Mouse (Mus musculus) hindbrain, embryonic 14.5 days (tissue): ENCODE measurements around the gene Scp2d1. TPM values are rescaled to one million over a fixed set of nuclear protein-coding genes. Genes with fewer than 3 reads are reported as not detected.
"Not testable (repeated sequence)": the region's sequence is repeated elsewhere in the genome, so short reads cannot be mapped to it uniquely, and the experiment has no call there.

ENCODE experiments used
- ATAC-seq: fragments of 200-750 bp; cut with Nextera tagmentation; 2 replicates; pipeline ENCODE4 v1.8.0; 2017; ENCODE audit warnings: moderate number of reproducible peaks, mild to moderate bottlenecking, moderate TSS enrichment, moderate library complexity; ENCODE audit not compliant: low FRiP score
- DNase-seq: peaks from one replicate; pipeline ENCODE4 v3.0.0-alpha.2; 2015; ENCODE audit warnings: low spot score
- H3K27ac ChIP-seq: fragments of 300-500 bp; sonication (generic); 2 replicates; pipeline ENCODE4 v1.5.1; 2014; ENCODE audit warnings: mild to moderate bottlenecking, moderate library complexity
- H3K27me3 ChIP-seq: fragments of 300-500 bp; sonication (generic); 2 replicates; pipeline ENCODE4 v1.6.1; 2014; ENCODE audit warnings: mild to moderate bottlenecking, low read length, mixed read lengths; ENCODE audit not compliant: control insufficient read depth, insufficient read depth
- H3K36me3 ChIP-seq: fragments of 300-500 bp; sonication (generic); replicated peaks from 2 replicates; pipeline ENCODE4 v1.6.1; 2014; ENCODE audit not compliant: control insufficient read depth, insufficient read depth
- H3K4me1 ChIP-seq: fragments of 300-500 bp; sonication (generic); replicated peaks from 2 replicates; pipeline ENCODE4 v1.6.1; 2014; ENCODE audit warnings: antibody characterized with exemption, low read length, mixed read lengths; ENCODE audit not compliant: control insufficient read depth, insufficient read depth
- H3K4me2 ChIP-seq: fragments of 300-500 bp; sonication (generic); replicated peaks from 2 replicates; pipeline ENCODE4 v1.6.1; 2014; ENCODE audit warnings: mild to moderate bottlenecking, moderate library complexity
- H3K4me3 ChIP-seq: fragments of 300-500 bp; sonication (generic); replicated peaks from 2 replicates; pipeline ENCODE4 v1.5.1; 2014; ENCODE audit warnings: mild to moderate bottlenecking, low read length
- H3K9ac ChIP-seq: fragments of 300-500 bp; sonication (generic); 2 replicates; pipeline ENCODE4 v1.6.1; 2014
- H3K9me3 ChIP-seq: fragments of 300-500 bp; sonication (generic); 2 replicates; pipeline ENCODE4 v1.6.1; 2016; ENCODE audit warnings: low read length; ENCODE audit not compliant: control insufficient read depth
- WGBS: fragments of 180-500 bp; shearing (Covaris S2); extraction: QIAGEN DNeasy Blood & Tissue Kit; methylation state at CpG from one replicate; pipeline ENCODE4 v1.1.7; 2014; 5-methylcytosine and 5-hydroxymethylcytosine counted together
- polyA plus RNA-seq: library from polyadenylated mRNA; unstranded; fragments of >200 nt; fragmentation: Nextera tagmentation; extraction: Ambion mirVana; gene quantifications from 2 replicates; pipeline ENCODE4 v1.2.1, GENCODE M21; 2014

Gene Scp2d1
- polyA plus RNA-seq: not detected in 2 replicates

DNA sequence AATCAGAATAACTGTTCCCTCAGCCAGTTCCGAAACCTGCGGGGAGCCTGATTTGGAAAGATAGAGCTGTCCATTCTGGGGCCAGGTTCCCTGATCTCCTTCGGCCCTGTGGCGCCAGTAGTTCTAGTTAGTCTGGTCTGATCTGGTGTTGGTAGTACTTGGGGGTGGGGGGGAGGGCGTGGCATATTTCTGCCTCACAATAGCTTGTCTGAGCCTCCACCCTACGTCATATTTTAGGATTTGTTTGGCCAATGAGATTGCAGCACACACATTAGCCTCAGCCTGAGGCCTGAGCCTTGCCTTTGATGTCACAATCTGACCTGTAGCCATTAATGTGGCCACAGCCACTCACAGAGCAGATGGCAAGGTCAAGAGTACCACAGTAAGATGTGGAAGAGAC is at the start of gene Scp2d1:
TSS of gene Scp2d1 (plus strand) at position 301 of the 400 bp plus-strand sequence.
- ATAC-seq, H3K9me3 ChIP-seq: not testable (repeated sequence)
- 89% methylated on average over 6 of the region's 6 CpGs for WGBS

DNA sequence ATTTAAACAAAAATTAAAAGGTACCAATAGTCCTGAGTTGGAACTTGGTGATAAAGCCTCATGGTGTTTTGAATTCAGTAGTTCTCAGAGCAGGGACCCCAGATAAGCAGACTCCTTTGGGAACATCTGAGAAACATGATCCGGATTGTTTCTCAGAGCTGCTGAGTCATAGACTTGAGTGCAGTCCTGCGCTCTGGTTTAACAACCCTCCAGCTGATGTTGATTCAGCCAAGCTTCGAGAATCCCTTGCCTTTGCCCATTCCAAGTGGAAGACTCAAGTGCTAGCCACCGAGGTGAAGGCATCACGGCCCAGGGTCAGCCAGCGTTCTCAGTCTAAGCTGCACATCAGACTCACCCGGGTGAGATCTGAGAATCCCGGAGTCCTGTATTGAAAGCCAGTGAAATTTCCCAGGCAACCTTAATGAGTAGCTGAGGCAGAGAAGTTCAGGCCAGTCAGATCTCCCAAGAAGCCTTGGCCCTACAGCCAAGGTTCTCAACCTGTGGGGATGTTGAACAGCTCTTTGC is 48.8 kb upstream of the Scp2d1 start:
- Histone ChIP-seq H3K36me3 (no peaks in the 10 kb centered on the region), H3K9me3 (no peaks in the 10 kb centered on the region), H3K4me1 (no peaks in the 10 kb centered on the region), H3K9ac (no peak overlapping the region), H3K27ac (no peak overlapping the region), H3K27me3 (no peaks in the 10 kb centered on the region), H3K4me3 (no peak overlapping the region), H3K4me2 (no peak overlapping the region)
- no peak for ATAC-seq
- WGBS: 85% methylated on average over 8 of the region's 8 CpGs
- no peak for DNase-seq

More for the DNA sequence above, at the start of gene Scp2d1:
- H3K4me3 ChIP-seq, H3K4me2 ChIP-seq, H3K27ac ChIP-seq, H3K9ac ChIP-seq, H3K27me3 ChIP-seq, DNase-seq, H3K36me3 ChIP-seq, H3K4me1 ChIP-seq: not testable (repeated sequence)

DNA sequence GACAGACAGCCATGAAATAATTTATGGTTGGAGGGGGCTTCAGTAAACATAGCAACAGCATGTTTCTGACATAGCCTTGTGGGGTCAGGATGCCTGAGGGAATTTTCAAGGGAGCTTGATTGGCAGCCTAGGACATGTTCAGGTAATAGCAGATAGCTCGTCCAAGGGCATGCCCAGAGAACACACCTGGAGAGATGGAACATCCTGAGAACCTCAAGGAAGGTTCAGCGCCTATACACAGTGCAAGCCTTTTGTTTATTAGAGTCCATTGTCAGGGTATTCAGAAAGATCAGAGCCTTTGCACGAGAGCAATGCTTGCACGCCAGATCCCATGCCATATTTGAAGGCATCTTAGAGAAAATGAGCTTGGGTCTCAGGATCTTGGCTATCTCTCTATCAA is 47.8 kb upstream of the Scp2d1 start:
- Histone ChIP-seq H3K4me3 (no peak overlapping the region), H3K4me2 (no peak overlapping the region), H3K9ac (no peak overlapping the region), H3K4me1 (no peaks in the 10 kb centered on the region), H3K36me3 (no peaks in the 10 kb centered on the region), H3K27me3 (no peaks in the 10 kb centered on the region), H3K9me3 (no peaks in the 10 kb centered on the region), H3K27ac (no peak overlapping the region)
- no peak for ATAC-seq
- DNase-seq: no peak
- 88% methylated on average over 4 of the region's 4 CpGs for WGBS

DNA sequence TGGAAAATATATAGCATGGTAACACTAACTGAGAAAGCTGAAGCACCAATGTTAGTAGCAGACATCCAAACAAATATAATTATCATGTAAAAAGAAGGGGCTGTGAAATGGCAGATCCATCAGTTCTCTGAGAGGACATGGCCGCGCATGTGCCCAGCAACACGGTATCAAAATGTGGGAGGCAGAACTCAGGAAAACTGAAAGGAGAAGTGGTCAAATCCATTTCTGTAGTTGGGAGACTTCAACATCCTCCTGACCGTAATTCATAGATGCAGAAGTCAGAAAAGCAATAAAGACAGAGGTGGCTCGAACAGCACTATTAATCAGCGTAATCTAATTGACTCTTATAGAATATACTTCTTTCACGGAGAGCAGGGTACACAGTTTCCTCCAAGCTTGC is 44.2 kb upstream of the Scp2d1 start:
- no peak for ATAC-seq
- no peak overlapping the region for H3K27ac ChIP-seq
- DNase-seq: no peak

DNA sequence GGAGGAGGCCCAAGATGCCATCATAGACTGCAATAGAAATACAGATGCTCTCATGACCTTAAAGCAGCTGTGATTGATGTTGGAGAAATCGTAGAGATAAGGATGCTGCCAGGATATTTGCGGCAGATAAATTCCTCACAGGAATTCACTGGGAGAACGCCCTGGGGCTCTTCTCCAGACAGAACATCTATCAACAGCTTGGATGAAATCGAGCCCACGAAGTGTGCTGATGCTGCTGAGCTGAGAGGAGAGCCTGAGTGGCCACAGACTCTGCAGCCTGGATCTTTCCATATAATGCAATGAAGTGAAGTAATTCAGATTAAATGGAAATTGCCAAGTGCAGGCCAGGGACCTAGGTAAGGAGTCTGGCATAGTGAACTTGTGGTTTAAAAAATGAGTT is 42.7 kb upstream of the Scp2d1 start:
- Histone ChIP-seq H3K9ac (no peak overlapping the region), H3K4me1 (no peaks in the 10 kb centered on the region), H3K9me3 (no peaks in the 10 kb centered on the region), H3K27ac (no peak overlapping the region), H3K4me3 (no peak overlapping the region), H3K4me2 (no peak overlapping the region), H3K36me3 (no peaks in the 10 kb centered on the region), H3K27me3 (no peaks in the 10 kb centered on the region)
- no peak for ATAC-seq
- WGBS: 65% methylated on average over 5 of the region's 5 CpGs
- DNase-seq: no peak

More for the DNA sequence above, 44.2 kb upstream of the Scp2d1 start:
- no peak overlapping the region for H3K4me2 ChIP-seq
- no peaks in the 10 kb centered on the region for H3K36me3 ChIP-seq
- H3K4me1 ChIP-seq: no peaks in the 10 kb centered on the region
- H3K9me3 ChIP-seq: no peaks in the 10 kb centered on the region
- WGBS: 83% methylated on average over 7 of the region's 7 CpGs
- no peak overlapping the region for H3K9ac ChIP-seq
- H3K4me3 ChIP-seq: no peak overlapping the region
- H3K27me3 ChIP-seq: no peaks in the 10 kb centered on the region

DNA sequence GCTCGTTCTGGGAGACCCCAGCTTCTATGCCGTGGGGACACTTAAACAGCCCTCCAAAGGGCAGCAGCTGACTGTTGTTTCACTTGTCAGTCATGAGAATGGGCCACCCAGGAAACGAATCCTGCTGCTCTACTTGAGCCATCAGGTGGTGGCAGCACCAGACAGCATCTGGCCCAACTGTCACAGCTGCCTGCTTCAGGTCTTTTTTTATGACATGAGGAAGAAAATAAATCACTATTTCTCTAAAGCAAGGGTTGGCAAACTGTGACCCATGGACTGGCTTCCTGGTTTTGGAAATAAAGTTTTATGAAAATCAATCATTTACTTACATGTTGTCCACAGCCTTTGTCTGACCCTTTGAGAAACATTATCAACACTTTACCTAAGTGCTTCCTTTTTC is 41.6 kb upstream of the Scp2d1 start:
- no peak overlapping the region for H3K4me3 ChIP-seq
- H3K4me2 ChIP-seq: no peak overlapping the region
- no peak for DNase-seq
- H3K9ac ChIP-seq: no peak overlapping the region
- no peaks in the 10 kb centered on the region for H3K4me1 ChIP-seq
- no peaks in the 10 kb centered on the region for H3K36me3 ChIP-seq
- no peak overlapping the region for H3K27ac ChIP-seq
- H3K9me3 ChIP-seq: no peaks in the 10 kb centered on the region
- no peak for ATAC-seq
- H3K27me3 ChIP-seq: no peaks in the 10 kb centered on the region
- WGBS: 62% methylated on average over 3 of the region's 3 CpGs

DNA sequence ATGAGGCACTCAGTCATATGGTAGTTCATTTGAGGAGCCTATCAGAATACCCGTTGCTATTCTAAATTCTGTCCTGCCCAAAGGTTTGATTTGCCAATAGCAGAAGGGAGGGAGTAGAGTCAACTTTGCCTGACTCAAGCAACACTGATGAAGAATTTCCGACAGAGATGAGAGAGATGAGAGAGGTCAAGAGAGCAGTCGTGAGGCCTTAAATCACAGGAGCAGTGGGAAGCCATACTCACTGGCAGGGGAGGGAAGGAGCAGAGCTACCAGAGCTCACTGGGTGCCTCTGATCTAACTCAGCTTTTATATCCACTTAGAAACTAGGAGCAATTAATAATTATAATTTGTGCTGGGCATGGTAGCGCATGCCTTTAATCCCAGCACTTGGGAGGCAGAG is 41.0 kb upstream of the Scp2d1 start:
- Histone ChIP-seq H3K4me3 (no peak overlapping the region), H3K9me3 (no peaks in the 10 kb centered on the region), H3K4me1 (no peaks in the 10 kb centered on the region), H3K4me2 (no peak overlapping the region), H3K27me3 (no peaks in the 10 kb centered on the region), H3K27ac (no peak overlapping the region), H3K36me3 (no peaks in the 10 kb centered on the region), H3K9ac (no peak overlapping the region)
- ATAC-seq: no peak
- 84% methylated on average over 4 of the region's 4 CpGs for WGBS
- no peak for DNase-seq

DNA sequence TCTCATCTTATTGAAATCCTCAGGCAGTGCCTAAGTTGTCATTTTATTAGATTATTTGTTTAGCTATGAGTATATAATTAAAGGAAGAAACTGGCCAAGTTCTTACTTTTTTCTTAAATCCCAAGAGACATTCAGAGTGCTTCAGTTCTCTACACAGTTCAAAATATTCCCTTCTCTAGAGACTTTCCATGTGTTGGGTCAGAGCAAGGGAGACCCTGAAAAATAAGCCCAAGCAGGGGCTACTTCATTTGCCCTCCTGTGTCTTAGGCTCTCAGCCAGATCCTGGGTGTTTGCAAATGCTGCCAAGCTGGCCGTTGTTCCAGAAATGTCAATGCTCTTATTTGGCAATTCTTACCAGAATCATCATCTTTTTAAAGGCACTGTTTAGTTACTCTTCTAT is 40.3 kb upstream of the Scp2d1 start:
- Histone ChIP-seq H3K36me3 (no peaks in the 10 kb centered on the region), H3K9ac (no peak overlapping the region), H3K27me3 (no peaks in the 10 kb centered on the region), H3K9me3 (no peaks in the 10 kb centered on the region), H3K4me3 (no peak overlapping the region), H3K27ac (no peak overlapping the region), H3K4me1 (no peaks in the 10 kb centered on the region), H3K4me2 (no peak overlapping the region)
- 82% methylated on average over 1 of the region's 1 CpGs for WGBS
- no peak for DNase-seq
- ATAC-seq: no peak

DNA sequence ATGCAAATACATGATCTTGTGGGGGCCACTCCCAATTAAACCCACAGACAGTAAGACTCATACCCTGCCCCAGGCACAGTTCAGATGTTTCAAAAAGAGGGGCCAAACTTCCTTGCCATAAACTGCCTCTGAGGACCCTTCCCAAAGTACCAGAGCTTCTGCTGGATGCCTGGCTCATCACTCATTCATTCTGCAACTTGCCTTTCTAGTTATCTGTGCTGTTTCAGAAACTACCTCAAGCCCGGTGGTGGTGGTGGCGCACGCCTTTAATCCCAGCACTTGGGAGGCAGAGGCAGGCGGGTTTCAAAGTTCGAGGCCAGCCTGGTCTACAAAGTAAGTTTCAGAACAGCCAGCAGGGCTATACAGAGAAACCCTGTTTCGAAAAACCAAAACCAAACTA is 39.6 kb upstream of the Scp2d1 start:
- Histone ChIP-seq H3K27me3 (no peaks in the 10 kb centered on the region), H3K4me2 (no peak overlapping the region), H3K27ac (no peak overlapping the region), H3K4me1 (no peaks in the 10 kb centered on the region), H3K9me3 (no peaks in the 10 kb centered on the region), H3K9ac (no peak overlapping the region), H3K36me3 (no peaks in the 10 kb centered on the region), H3K4me3 (no peak overlapping the region)
- no peak for DNase-seq
- no peak for ATAC-seq
- WGBS: 92% methylated on average over 6 of the region's 6 CpGs

DNA sequence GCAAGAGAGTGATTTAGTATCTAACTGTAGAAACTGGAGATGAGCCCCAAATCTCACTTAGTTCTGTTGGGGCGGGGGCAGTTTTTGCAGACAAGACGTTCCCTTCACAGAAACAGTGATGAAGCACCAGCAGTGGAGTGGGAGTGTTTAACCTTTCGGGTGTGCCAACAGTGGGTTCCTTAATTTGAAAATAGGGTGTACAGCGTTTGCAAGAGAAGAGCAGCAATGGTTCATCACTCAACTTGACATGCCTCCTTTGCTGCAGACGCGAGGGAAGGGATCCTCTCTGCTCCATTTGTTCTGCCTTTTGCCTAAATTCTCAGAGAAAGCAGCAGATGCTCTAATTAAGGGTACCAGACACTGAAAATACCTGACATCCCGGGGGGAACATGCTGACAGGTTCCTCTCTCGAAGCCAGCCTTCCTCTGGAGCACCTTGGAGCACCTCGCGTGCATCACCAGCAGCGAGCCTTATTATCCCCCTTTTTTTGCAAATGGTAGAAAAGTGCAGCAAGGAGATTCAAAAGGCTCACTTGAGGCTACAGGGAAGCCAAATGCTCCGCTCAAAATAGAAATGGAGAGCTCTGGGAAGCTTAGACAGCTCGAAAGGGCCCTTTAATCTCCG is 31.7 kb upstream of the Scp2d1 start:
- Histone ChIP-seq H3K4me3 (no peak overlapping the region), H3K27me3 (no peaks in the 10 kb centered on the region), H3K9ac (no peak overlapping the region), H3K4me2 (no peak overlapping the region), H3K27ac (no peak overlapping the region), H3K4me1 (no peaks in the 10 kb centered on the region), H3K9me3 (no peaks in the 10 kb centered on the region), H3K36me3 (no peaks in the 10 kb centered on the region)
- WGBS: 60% methylated on average over 14 of the region's 14 CpGs
- ATAC-seq (no peak), DNase-seq (no peak)
